Mouse (Mus musculus) kidney, postnatal 0 days (tissue): Measurements from ENCODE around the gene Cdk8. TPM values are rescaled to one million over a fixed set of nuclear protein-coding genes. Genes with fewer than 3 reads are reported as not detected.

Experiments
- ATAC-seq: fragments of 200-750 bp; cut with Nextera tagmentation; replicated peaks from 2 replicates; pipeline ENCODE4 v1.8.0; 2017; ENCODE audit warnings: low read depth, moderate number of reproducible peaks, moderate TSS enrichment, moderate library complexity; ENCODE audit not compliant: low FRiP score
- DNase-seq: peaks from one replicate; pipeline ENCODE4 v3.0.0-alpha.2; 2016; ENCODE audit warnings: low spot score
- H3K27ac ChIP-seq: fragments of 300-500 bp; sonication (generic); 2 replicates; pipeline ENCODE4 v1.5.1; 2014; ENCODE audit warnings: mild to moderate bottlenecking
- H3K27me3 ChIP-seq: fragments of 300-500 bp; sonication (generic); 2 replicates; pipeline ENCODE4 v1.6.1; 2014; ENCODE audit warnings: low read length, mixed read lengths; ENCODE audit not compliant: insufficient read depth
- H3K36me3 ChIP-seq: fragments of 300-500 bp; sonication (generic); 2 replicates; pipeline ENCODE4 v1.6.1; 2014; ENCODE audit warnings: low read length, mixed read lengths; ENCODE audit not compliant: insufficient read depth
- H3K4me1 ChIP-seq: fragments of 300-500 bp; sonication (generic); replicated peaks from 2 replicates; pipeline ENCODE4 v1.6.1; 2014; ENCODE audit warnings: antibody characterized with exemption, low read length, mixed read lengths; ENCODE audit not compliant: insufficient read depth
- H3K4me2 ChIP-seq: fragments of 300-500 bp; sonication (generic); 2 replicates; pipeline ENCODE4 v1.6.1; 2014; ENCODE audit warnings: mild to moderate bottlenecking, low read length, moderate library complexity, mixed read lengths
- H3K4me3 ChIP-seq: fragments of 300-500 bp; sonication (generic); replicated peaks from 2 replicates; pipeline ENCODE4 v1.5.1; 2014; ENCODE audit warnings: low read depth, low read length
- H3K9ac ChIP-seq: fragments of 300-500 bp; sonication (generic); 2 replicates; pipeline ENCODE4 v1.6.1; 2014; ENCODE audit warnings: low read depth, low read length
- H3K9me3 ChIP-seq: fragments of 300-500 bp; sonication (generic); replicated peaks from 2 replicates; pipeline ENCODE4 v1.6.1; 2016; ENCODE audit warnings: low read length, inconsistent platforms, mixed read lengths
- CTCF ChIP-seq: IDR thresholded peaks from 2 replicates; pipeline ENCODE4 v1.5.1; 2016; ENCODE audit warnings: antibody characterized with exemption, low read depth, mild to moderate bottlenecking, moderate library complexity
- WGBS: fragments of 180-500 bp; shearing (Covaris S2); extraction: QIAGEN DNeasy Blood & Tissue Kit; methylation state at CpG from one replicate; pipeline ENCODE4 v1.1.7; 2014; 5-methylcytosine and 5-hydroxymethylcytosine counted together
- polyA plus RNA-seq: library from polyadenylated mRNA; unstranded; fragments of >200 nt; fragmentation: Nextera tagmentation; extraction: Ambion mirVana; gene quantifications from 2 replicates; pipeline ENCODE4 v1.2.1, GENCODE M21; 2015

Gene Cdk8
- polyA plus RNA-seq, 1 experiment from 2014 or later, result 18.1 TPM

DNA sequence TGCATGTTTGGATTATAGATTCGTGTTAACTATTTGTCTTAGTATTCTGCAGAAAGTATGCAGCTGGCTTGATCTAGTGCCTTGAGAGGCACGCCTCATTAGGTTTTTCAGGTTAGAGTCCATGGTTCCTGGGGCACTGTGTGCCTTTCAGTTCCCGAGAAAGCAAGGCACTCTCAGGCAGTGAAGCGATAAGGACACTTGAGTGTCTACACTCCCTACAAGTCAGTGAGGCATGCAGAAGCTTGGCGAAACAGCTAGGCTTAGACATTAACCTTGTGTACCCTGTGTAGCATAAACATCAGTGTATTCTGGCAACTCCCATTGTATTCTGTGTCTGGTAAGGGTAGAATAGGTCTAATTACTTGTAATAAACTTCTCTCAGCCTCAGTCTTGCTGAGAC, 25.5 kb upstream of the Cdk8 start:
- no peak overlapping the region for H3K4me2 ChIP-seq
- H3K9ac ChIP-seq, result no peak overlapping the region
- no peaks in the 10 kb centered on the region for H3K9me3 ChIP-seq
- peak overlapping the region; percentile 84 for H3K27ac ChIP-seq
- peak; percentile 88 for DNase-seq
- H3K4me3 ChIP-seq, result no peak overlapping the region
- 0 out of 2 replicates have a peak, but pooled peaks cover 6% of the 10 kb centered on the region for H3K4me1 ChIP-seq
- TF ChIP-seq CTCF, result no peak
- H3K27me3 ChIP-seq, result no peaks in the 10 kb centered on the region
- whole genome bisulfite sequencing, result 41% methylated on average over 5 of the region's 5 CpGs
- peaks cover 44% of the 10 kb centered on the region for H3K36me3 ChIP-seq
- peak; percentile 99 for ATAC-seq

DNA sequence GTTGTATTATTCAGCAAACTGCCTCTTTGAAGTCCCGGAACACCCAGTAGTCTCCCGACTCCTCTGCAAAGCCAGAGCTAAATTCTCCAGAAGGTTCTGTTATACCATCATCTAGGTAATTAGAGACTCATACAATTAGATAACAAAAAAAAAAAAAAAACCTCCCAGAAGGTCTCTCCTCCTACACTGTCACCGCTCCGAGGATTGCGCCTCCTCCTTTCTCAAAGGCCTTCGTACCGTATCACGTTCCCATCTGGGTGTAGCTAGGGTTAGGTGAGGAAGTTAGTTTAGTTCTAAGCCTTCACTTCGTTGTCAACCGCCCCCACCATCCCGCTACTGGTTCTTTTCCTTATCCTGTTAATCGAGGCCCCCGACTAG, 10.5 kb upstream of the Cdk8 start:
- H3K27ac ChIP-seq, result peak overlapping the region; percentile 99
- ATAC-seq (peak; percentile 56), DNase-seq (no peak)
- H3K9me3 ChIP-seq, result no peaks in the 10 kb centered on the region
- 5% methylated on average over 13 of the region's 13 CpGs for WGBS
- no peaks in the 10 kb centered on the region for H3K4me1 ChIP-seq
- H3K4me3 ChIP-seq, result peak overlapping the region; percentile 68
- peak overlapping the region; percentile 63 for H3K4me2 ChIP-seq
- no peak for TF ChIP-seq CTCF
- peak overlapping the region; percentile 2 for H3K9ac ChIP-seq
- H3K36me3 ChIP-seq, result peaks cover 22% of the 10 kb centered on the region
- H3K27me3 ChIP-seq, result no peaks in the 10 kb centered on the region

DNA sequence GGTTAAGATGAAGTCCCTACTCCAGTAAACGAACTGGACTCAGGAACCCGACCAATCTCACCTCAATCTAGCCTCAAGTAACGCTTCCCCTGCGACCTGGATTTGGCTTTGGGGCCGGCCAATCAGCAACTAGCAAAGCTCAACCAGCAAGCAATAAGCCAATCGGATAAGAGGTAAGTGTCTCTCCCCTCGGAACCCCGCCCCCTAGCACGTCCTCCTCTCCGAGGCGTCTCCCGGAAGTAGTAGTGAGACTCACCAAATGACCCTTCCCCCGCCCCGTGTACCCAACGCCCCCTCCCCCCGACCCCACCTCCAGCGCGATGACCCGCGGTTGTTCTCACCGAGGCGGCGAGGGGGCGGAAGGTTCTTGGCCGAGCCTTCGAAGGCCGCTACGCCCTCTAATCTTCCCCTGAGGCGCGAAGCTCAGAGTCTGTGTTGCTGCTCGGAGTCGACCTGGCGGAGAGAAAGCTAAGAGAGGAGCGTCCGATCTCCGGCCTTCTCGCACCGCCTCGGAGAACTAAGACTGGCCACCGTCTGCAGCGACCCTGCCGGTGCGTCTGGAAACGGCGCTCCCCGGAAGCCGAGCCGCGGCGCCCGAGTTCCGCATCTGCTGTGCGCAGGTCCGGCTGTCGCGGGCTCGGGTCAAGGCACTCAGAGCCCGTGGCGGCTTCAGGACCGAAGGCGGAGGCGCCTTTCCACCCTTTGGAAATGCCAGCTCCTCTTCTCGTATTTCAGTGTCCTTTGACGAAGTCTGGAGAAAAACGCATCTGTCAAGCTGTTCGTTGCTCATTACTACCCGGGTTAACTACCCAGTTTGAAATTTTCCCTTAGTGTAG, 9.9 kb upstream of the Cdk8 start, which contains the start of gene Rnf6:
Gene Rnf6, minus strand, starts transcription at position 677 of the 836 bp plus-strand sequence.
- DNase-seq (peak; percentile 99), ATAC-seq (peak; percentile 100)
- Histone ChIP-seq H3K9ac (peak within 1 kb of the TSS; percentile 86), H3K9me3 (no peaks in the 10 kb centered on the region), H3K4me2 (peak within 1 kb of the TSS; percentile 63), H3K36me3 (peaks cover 17% of the 10 kb centered on the region; the same call in 1 of the 2 replicates), H3K27ac (peak within 1 kb of the TSS; percentile 99), H3K4me1 (no peaks in the 10 kb centered on the region), H3K27me3 (no peaks in the 10 kb centered on the region), H3K4me3 (peak within 1 kb of the TSS; percentile 68)
- peak; percentile 34 for TF ChIP-seq CTCF
- WGBS, result under 1% methylated on average over 67 of the region's 67 CpGs

DNA sequence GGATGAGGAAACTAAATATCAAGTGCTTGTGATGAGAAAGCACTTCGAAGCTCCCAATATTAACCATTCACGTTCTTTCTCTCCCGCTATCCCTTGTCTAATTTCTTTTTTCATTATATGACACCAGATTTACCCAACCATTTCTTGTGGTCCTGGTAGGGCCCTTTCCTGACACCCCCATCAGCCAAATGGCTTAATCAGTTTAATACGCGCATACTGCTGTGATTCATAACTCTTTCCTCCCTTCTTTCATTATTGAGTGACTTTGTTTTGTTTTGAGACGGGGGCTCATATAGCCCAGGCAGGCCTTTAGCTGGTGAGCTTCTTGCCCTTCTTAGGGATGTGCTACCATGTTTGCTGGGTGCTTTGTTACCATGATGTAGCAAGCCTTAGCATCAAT, 9.3 kb upstream of the Cdk8 start:
- Histone ChIP-seq H3K4me2 (peak overlapping the region; percentile 63), H3K27me3 (no peaks in the 10 kb centered on the region), H3K9ac (peak overlapping the region; percentile 86), H3K4me1 (no peaks in the 10 kb centered on the region), H3K36me3 (peaks cover 15% of the 10 kb centered on the region; the same call in 1 of the 2 replicates), H3K9me3 (no peaks in the 10 kb centered on the region), H3K4me3 (peak overlapping the region; percentile 68), H3K27ac (peak overlapping the region; percentile 99)
- DNase-seq, result no peak
- TF ChIP-seq CTCF, result no peak
- ATAC-seq, result no peak
- WGBS, result 17% methylated on average over 6 of the region's 6 CpGs

DNA sequence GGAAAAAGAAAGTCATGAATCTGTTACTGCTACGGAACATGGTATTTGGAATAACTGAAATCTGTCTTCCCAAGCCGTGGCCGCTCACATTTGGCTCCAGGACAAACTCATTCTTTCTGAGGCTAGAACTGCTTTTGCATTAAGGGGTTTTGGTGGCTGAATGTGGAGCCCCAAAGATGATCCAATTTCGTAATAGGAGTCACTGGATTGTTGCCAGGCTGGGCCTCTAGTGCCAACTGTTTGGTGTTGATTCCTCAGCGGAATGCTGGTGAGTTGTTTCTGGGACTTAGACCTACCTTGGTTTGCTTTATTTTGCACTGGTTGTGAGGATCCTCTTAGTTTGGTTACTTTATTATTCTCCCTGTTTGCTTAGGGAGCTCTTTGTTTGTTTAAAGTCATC, 7.2 kb upstream of the Cdk8 start:
- Histone ChIP-seq H3K4me3 (no peak overlapping the region), H3K9me3 (no peaks in the 10 kb centered on the region), H3K27me3 (no peaks in the 10 kb centered on the region), H3K9ac (no peak overlapping the region), H3K27ac (no peak overlapping the region), H3K36me3 (0 out of 2 replicates have a peak, but pooled peaks cover 2% of the 10 kb centered on the region), H3K4me1 (no peaks in the 10 kb centered on the region), H3K4me2 (no peak overlapping the region)
- no peak for TF ChIP-seq CTCF
- 80% methylated on average over 5 of the region's 5 CpGs for WGBS
- no peak for DNase-seq
- ATAC-seq, result no peak

DNA sequence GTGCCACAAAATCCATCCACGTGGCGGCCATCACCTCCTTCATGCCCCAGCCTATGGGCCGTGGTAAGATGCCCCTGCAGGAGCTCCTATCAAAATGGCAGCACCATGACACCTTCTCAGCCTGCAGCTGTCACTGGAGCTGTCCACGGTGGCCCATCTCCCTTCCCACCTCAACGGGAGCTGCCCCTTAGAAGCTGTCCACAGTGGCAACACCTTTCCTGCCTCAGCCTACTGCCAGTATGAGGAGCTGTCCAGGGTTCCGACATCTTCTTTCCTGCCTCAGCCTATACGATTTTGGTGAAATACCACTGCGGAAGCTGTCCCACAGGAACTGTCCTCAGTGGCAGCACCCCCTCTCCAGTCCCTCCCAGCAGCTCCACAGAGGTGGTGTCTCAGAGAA, 3.5 kb upstream of the Cdk8 start:
- Histone ChIP-seq H3K4me3 (no peak overlapping the region), H3K9me3 (no peaks in the 10 kb centered on the region), H3K9ac (no peak overlapping the region), H3K27me3 (no peaks in the 10 kb centered on the region), H3K27ac (no peak overlapping the region), H3K36me3 (no peaks in the 10 kb centered on the region), H3K4me1 (no peaks in the 10 kb centered on the region), H3K4me2 (no peak overlapping the region)
- DNase-seq, result no peak
- ATAC-seq, result no peak
- 85% methylated on average over 8 of the region's 8 CpGs for WGBS
- no peak for TF ChIP-seq CTCF
